Mouse (Mus musculus) liver, postnatal 0 days (tissue): Measurements from ENCODE around the gene Zfp786. TPM values are rescaled to one million over a fixed set of nuclear protein-coding genes. Genes with fewer than 3 reads are reported as not detected.

ENCODE experiments used
- ATAC-seq: fragments of 200-750 bp; cut with Nextera tagmentation; 2 replicates; pipeline ENCODE4 v1.8.0; 2017; ENCODE audit warnings: mild to moderate bottlenecking, moderate library complexity
- DNase-seq: peaks from one replicate; pipeline ENCODE4 v3.0.0-alpha.2; 2016
- H3K27ac ChIP-seq: fragments of 300-500 bp; sonication (generic); 2 replicates; pipeline ENCODE4 v1.5.1; 2014; ENCODE audit warnings: antibody characterized with exemption, moderate library complexity, mild to moderate bottlenecking, low read depth
- H3K27me3 ChIP-seq: fragments of 300-500 bp; sonication (generic); 2 replicates; pipeline ENCODE4 v1.6.1; 2014; ENCODE audit warnings: low read length, control low read depth, mixed read lengths; ENCODE audit not compliant: insufficient read depth
- H3K36me3 ChIP-seq: fragments of 300-500 bp; sonication (generic); replicated peaks from 2 replicates; pipeline ENCODE4 v1.6.1; 2014; ENCODE audit warnings: mild to moderate bottlenecking, control low read depth, low read length, moderate library complexity, mixed read lengths; ENCODE audit not compliant: insufficient read depth
- H3K4me1 ChIP-seq: fragments of 300-500 bp; sonication (generic); 2 replicates; pipeline ENCODE4 v1.6.1; 2014; ENCODE audit warnings: antibody characterized with exemption, mild to moderate bottlenecking, control low read depth; ENCODE audit not compliant: insufficient read depth
- H3K4me2 ChIP-seq: fragments of 300-500 bp; sonication (generic); 2 replicates; pipeline ENCODE4 v1.6.1; 2014; ENCODE audit warnings: low read depth, mild to moderate bottlenecking, low read length, moderate library complexity, mixed read lengths
- H3K4me3 ChIP-seq: fragments of 300-500 bp; sonication (generic); 2 replicates; pipeline ENCODE4 v1.5.1; 2014; ENCODE audit warnings: low read depth, low read length
- H3K9ac ChIP-seq: fragments of 300-500 bp; sonication (generic); replicated peaks from 2 replicates; pipeline ENCODE4 v1.6.1; 2014; ENCODE audit warnings: mild to moderate bottlenecking, moderate library complexity
- H3K9me3 ChIP-seq: fragments of 300-500 bp; sonication (generic); 2 replicates; pipeline ENCODE4 v1.6.1; 2016; ENCODE audit warnings: mild to moderate bottlenecking, control low read depth, low read length, mixed read lengths
- CTCF ChIP-seq: sonication (generic); IDR thresholded peaks from 2 replicates; pipeline ENCODE4 v1.5.1; 2016; ENCODE audit warnings: antibody characterized with exemption, low read depth
- EP300 ChIP-seq: IDR thresholded peaks from 2 replicates; pipeline ENCODE4 v1.6.1; 2016; ENCODE audit warnings: antibody characterized with exemption, low read depth, mild to moderate bottlenecking
- WGBS: fragments of 180-500 bp; shearing (Covaris S2); extraction: QIAGEN DNeasy Blood & Tissue Kit; methylation state at CpG from one replicate; pipeline ENCODE4 v1.1.7; 2014; ENCODE audit not compliant: insufficient replicate concordance; 5-methylcytosine and 5-hydroxymethylcytosine counted together
- polyA plus RNA-seq: library from polyadenylated mRNA; unstranded; fragments of >200 nt; fragmentation: Nextera tagmentation; extraction: Ambion mirVana; gene quantifications from 2 replicates; pipeline ENCODE4 v1.2.1, GENCODE M21; 2015

Zfp786 gene
- polyA plus RNA-seq = 0.28 and 0.51 TPM in 2 replicates

- H3K9ac ChIP-seq = peak within 1 kb of the TSS; percentile 81
- no peaks in the 10 kb centered on the region for H3K36me3 ChIP-seq
- H3K27ac ChIP-seq = peak within 1 kb of the TSS; percentile 36; the same call in 1 of the 2 replicates
- peak; percentile 93 for ATAC-seq
- peak within 1 kb of the TSS; percentile 96 for H3K4me2 ChIP-seq
- TF ChIP-seq EP300 = no peak
- TF ChIP-seq CTCF = peak; percentile 99
- H3K4me1 ChIP-seq = peaks cover 14% of the 10 kb centered on the region
- H3K27me3 ChIP-seq = no peaks in the 10 kb centered on the region
- peak within 1 kb of the TSS; percentile 66 for H3K4me3 ChIP-seq
- DNase-seq = peak; percentile 95
- H3K9me3 ChIP-seq = no peaks in the 10 kb centered on the region
- 3% methylated on average over 62 of the region's 64 CpGs for WGBS
These were observed at the start of gene Zfp786 for GRCm38 (mm10) chr6:47830104-47831078. Gene Zfp786, minus strand, starts transcription at chr6:47830867.

DNA sequence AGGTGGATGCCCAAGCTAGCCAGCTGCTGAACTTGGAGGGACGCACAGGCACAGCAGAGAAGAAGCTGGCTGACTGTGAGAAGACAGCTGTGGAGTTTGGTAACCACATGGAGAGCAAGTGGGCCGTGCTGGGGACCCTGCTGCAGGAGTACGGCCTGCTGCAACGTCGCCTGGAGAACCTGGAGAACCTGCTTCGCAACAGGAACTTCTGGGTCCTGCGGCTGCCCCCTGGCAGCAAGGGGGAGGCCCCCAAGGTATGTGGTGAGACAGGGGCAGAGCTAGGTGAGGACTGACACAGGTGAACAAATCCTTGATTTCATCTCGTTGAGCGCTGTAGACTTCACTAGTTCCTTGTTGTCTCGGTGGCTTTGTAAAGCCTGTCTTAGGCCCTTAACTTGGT is 49.5 kb upstream of the Zfp786 start:
- Histone ChIP-seq H3K4me3 (no peak overlapping the region), H3K9ac (no peak overlapping the region), H3K27me3 (no peaks in the 10 kb centered on the region), H3K4me1 (peaks cover 12% of the 10 kb centered on the region), H3K9me3 (no peaks in the 10 kb centered on the region), H3K27ac (no peak overlapping the region), H3K36me3 (peaks cover 37% of the 10 kb centered on the region), H3K4me2 (no peak overlapping the region)
- WGBS = 95% methylated on average over 10 of the region's 10 CpGs
- ATAC-seq = no peak
- TF ChIP-seq CTCF (no peak), EP300 (no peak)
- DNase-seq = no peak

GRCm38 (mm10) chr6:47879049-47879716 is 48.5 kb upstream of the Zfp786 start:
- no peak overlapping the region for H3K27ac ChIP-seq
- peaks cover 12% of the 10 kb centered on the region for H3K4me1 ChIP-seq
- no peak for ATAC-seq
- no peaks in the 10 kb centered on the region for H3K9me3 ChIP-seq
- TF ChIP-seq EP300 (no peak), CTCF (no peak)
- peaks cover 33% of the 10 kb centered on the region for H3K36me3 ChIP-seq
- no peak for DNase-seq
- peak overlapping the region; percentile 93; the same call in 1 of the 2 replicates for H3K9ac ChIP-seq
- 60% methylated on average over 4 of the region's 4 CpGs for WGBS
- peak overlapping the region; percentile 75 for H3K4me2 ChIP-seq
- H3K4me3 ChIP-seq = no peak overlapping the region
- no peaks in the 10 kb centered on the region for H3K27me3 ChIP-seq

GRCm38 (mm10) chr6:47878593-47878992 is 47.9 kb upstream of the Zfp786 start:
- no peaks in the 10 kb centered on the region for H3K9me3 ChIP-seq
- TF ChIP-seq EP300 (no peak), CTCF (no peak)
- H3K4me2 ChIP-seq = peak overlapping the region; percentile 75
- DNase-seq = no peak
- H3K36me3 ChIP-seq = peaks cover 29% of the 10 kb centered on the region
- H3K4me3 ChIP-seq = peak overlapping the region; percentile 92
- peaks cover 12% of the 10 kb centered on the region for H3K4me1 ChIP-seq
- 53% methylated on average over 3 of the region's 3 CpGs for WGBS
- no peak for ATAC-seq
- peak overlapping the region; percentile 94; the same call in 1 of the 2 replicates for H3K27ac ChIP-seq
- no peaks in the 10 kb centered on the region for H3K27me3 ChIP-seq
- H3K9ac ChIP-seq = peak overlapping the region; percentile 93

DNA sequence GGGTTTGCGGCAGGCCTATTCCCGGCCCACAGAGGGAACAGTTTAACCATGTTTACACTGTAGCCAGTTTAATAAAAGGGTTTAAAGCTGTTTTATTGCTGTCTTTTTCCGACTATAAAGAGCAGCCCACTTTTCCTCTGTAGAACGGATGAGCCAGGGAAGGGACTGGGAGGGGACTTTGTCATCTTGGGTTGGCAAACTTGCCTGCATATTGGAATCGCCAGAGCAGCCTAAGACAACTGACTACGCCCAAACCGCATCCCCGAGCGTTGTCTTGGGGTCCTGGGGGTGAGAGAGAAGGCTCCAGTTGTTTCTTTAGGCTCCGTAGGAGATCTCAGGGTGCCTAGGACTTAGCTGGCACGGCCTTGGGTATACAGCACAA is 47.5 kb upstream of the Zfp786 start:
- 1% methylated on average over 11 of the region's 11 CpGs for WGBS
- no peak for TF ChIP-seq CTCF
- TF ChIP-seq EP300 = no peak
- DNase-seq = no peak
- H3K4me3 ChIP-seq = peak overlapping the region; percentile 92
- peak overlapping the region; percentile 94 for H3K27ac ChIP-seq
- H3K9ac ChIP-seq = peak overlapping the region; percentile 93
- peaks cover 12% of the 10 kb centered on the region for H3K4me1 ChIP-seq
- H3K27me3 ChIP-seq = no peaks in the 10 kb centered on the region
- peak; percentile 4; the same call in 1 of the 2 replicates for ATAC-seq
- peaks cover 24% of the 10 kb centered on the region for H3K36me3 ChIP-seq
- peak overlapping the region; percentile 75 for H3K4me2 ChIP-seq
- H3K9me3 ChIP-seq = no peaks in the 10 kb centered on the region

DNA sequence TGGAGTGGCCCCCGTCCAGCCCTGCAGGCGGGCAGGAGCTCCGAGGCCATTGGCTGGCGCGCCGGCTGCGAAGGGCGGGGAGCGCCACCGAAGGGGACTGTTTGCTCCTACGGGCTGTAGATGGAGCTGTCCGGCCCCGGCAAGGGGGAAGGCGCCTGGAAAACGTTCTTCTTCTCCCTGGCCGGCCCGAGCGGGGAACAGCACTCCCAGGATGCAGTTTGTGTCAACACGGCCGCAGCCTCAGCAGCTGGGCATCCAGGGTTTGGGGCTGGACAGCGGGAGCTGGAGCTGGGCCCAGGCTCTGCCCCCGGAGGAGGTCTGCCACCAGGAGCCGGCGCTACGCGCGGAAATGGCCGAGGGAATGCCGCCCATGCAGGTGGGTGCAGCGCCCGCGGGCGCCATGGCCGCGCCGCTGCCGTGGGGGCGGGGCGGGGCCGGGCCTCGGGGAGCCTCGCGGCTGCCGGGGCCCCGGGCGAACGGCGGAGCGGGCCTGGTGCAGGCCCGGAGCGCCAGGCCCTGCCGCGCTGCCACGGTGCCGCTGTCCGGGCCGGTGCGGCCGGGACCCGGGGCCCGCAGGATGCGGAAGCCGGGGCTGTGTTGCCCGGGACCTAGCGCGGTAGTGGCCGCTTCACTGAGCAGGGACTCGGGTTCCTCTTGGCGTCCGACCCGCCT is 46.9 kb upstream of the Zfp786 start:
- under 1% methylated on average over 52 of the region's 71 CpGs for WGBS
- H3K27ac ChIP-seq = peak overlapping the region; percentile 94
- H3K9me3 ChIP-seq = no peaks in the 10 kb centered on the region
- peak; percentile 72 for TF ChIP-seq CTCF
- no peak for TF ChIP-seq EP300
- H3K27me3 ChIP-seq = no peaks in the 10 kb centered on the region
- peak; percentile 90 for DNase-seq
- H3K4me3 ChIP-seq = peak overlapping the region; percentile 92
- ATAC-seq = peak; percentile 96
- peaks cover 19% of the 10 kb centered on the region for H3K36me3 ChIP-seq
- peak overlapping the region; percentile 75 for H3K4me2 ChIP-seq
- peak overlapping the region; percentile 93 for H3K9ac ChIP-seq
- H3K4me1 ChIP-seq = peaks cover 12% of the 10 kb centered on the region
